Mouse (Mus musculus): Measurements from ENCODE around the gene Narf. TPM values are rescaled to one million over a fixed set of nuclear protein-coding genes. Genes with fewer than 3 reads are reported as not detected.

Narf gene
- 10 to 100 TPM; 67.6 to 80.3 TPM for total RNA-seq (2021)

DNA sequence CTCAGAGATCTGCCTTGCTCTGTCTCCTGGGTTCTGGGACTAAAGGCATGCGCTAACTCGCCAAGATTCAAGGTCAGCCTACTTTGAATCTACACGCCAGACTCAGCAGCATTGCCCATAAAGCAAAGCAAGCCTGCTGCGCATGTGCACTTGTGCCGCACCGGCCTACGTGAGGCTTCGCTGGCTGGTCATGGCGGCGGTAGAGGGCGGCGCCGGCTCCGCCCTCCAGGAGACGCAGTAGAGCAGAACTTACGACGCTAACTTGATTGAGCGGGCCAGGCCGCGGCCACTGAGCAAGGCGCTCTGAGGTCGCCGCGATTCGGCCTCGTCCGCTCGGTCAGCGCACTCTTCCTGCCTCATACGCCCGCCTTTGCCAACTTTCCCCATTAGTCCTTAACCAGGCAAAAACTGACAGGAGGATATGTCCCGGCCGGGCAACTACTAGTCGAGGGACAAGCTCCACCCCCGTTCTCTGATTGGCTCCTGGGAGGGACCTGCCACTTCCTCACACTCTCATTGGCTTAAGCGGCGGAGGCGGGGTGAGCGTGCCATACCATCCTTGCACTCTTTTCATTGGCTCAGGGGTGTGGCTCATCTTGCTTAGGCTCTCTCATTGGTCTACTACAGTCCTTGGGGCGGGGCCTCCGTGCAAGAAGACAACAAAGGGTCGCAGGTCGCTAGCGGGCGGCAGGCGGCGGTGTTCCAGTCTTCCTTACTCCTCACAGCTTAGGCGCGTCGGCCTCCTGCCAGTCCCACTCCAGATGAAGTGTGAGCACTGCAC lies at the start of gene Narf:
Narf (plus strand) TSS at position 690 of the 781 bp plus-strand sequence.
- intact Hi-C loops (cut with DNase I) = no loop called here
- DNase-seq (ENCODE audit: extremely low spot score in 1 of 2, low spot score in 2 of 2) = peak; percentile 99 to 100

DNA sequence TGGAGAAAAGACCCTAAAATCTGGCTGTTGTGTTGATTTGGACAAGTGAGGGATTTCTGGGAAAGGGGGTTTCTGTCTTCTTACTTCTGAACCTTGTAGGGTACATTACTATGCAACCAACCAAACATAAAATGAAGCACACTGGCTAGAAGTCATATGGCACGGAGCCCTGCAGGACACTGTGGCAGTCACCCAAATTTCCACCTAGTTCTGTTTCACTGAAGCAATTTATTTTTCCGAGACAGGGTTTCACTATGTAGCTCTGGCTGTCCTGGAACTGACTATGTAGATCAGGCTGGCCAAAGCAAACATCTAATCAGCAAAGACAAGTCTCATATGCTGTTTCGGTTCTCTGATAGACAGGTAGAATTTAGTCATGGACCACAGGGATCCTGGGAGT lies 47.4 kb upstream of the Narf start:
- intact Hi-C loops (cut with DNase I) = no loop called here
- DNase-seq (ENCODE audit: extremely low spot score in 1 of 2, low spot score in 2 of 2) = no peak

DNA sequence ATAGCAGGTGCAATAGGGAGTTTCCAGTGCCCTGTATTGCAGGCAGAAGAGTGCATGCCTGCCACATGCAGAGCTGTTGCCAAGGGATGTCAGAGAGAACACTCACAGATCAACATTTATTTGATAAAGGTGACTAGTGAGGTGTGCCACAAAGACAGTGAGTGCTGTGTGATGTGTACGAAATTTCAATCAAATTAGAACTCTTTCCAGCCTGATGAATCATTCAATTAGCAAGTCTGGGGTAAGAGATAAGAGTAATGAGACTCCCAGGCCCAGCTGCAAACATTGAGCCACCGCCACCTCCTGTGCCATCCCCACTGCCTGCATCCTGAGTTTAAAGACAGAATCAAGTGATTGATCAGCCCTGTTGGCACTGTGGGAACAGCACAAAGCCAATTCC lies 44.3 kb upstream of the Narf start:
- DNase-seq (ENCODE audit: extremely low spot score in 1 of 2, low spot score in 2 of 2) = no peak
- intact Hi-C loops (cut with DNase I) = no loop called here

DNA sequence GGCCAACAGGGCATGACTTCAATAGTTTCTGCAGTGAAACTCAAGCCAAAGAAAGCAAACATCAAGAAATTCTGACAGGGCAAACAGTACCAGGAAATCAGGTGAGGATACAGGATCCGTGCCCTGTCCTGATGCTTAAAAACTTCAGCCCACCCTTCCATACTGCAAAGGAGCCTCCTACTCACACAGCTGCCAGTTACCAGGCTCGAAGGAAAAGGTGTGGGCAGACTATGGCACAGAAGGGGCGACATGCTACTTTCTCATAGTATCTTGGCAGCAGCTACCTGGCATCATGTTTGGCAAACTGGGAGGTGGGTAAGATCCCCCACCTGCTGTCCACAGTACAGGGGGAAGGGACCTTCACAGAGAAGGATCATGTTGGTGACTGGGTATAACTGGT lies 43.6 kb upstream of the Narf start:
- intact Hi-C loops (cut with DNase I) = no loop called here
- no peak for DNase-seq (ENCODE audit: extremely low spot score in 1 of 2, low spot score in 2 of 2)

DNA sequence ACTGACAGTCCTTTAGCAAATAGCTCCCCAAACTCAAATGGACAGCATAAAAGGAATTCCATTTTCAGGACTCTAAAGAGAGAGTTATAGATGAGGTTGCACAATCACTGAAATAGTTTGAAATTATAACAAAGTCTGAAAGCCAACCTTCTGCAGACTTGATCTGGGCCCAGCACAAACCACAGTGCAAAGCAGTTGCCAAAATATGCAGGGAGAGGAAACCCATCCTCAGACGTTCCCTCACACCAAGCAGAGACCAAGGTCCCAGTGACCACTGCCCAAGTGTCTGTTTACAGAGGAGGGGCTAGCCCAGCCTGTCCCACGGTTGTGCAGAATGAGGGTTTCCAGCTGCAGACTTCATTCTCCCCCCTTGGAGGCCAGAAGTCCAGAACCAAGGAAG lies 38.4 kb upstream of the Narf start:
- intact Hi-C loops (cut with DNase I) = no loop called here
- no peak for DNase-seq (ENCODE audit: extremely low spot score in 1 of 2, low spot score in 2 of 2)

DNA sequence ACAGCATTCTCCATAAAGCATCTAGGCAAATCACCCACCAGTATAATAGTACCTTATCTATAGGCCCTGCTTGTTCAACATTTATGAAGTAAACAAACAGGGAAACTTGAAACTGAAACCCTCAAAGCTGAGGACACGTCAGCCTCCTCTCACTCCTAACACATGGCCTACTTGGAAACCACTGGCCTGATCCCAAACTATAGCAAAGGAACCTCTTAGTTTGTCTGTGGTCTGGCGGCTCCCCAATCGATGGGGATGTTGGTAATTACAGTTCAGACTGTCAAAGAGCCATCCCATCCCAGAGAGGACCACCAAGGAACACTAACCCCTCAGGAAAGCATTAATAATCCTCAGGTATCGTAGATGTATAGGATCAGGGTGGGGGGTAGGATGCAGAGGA lies 37.2 kb upstream of the Narf start:
- intact Hi-C loops (cut with DNase I) = no loop called here
- no peak for DNase-seq (ENCODE audit: extremely low spot score in 1 of 2, low spot score in 2 of 2)

DNA sequence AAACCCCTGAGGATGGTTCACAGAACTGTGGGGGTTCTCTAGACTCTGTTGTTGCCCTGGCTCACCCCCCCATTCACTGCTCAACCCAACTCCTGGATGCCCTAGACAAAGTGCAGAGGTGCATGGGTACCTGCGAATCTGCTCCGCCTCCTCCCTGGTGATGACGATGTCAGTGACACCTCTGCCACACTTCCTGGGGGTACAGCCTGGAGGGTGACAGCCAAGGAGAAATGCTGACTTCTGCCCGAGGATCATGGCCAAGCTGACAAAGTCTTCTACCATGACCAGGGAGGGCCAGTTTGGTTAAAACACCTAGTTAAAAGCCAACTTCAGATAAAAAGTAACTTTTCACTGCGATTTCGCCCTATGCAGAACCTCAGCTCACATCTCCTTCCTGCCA lies 36.3 kb upstream of the Narf start:
- intact Hi-C loops (cut with DNase I) = no loop called here
- no peak for DNase-seq (ENCODE audit: extremely low spot score in 1 of 2, low spot score in 2 of 2)

DNA sequence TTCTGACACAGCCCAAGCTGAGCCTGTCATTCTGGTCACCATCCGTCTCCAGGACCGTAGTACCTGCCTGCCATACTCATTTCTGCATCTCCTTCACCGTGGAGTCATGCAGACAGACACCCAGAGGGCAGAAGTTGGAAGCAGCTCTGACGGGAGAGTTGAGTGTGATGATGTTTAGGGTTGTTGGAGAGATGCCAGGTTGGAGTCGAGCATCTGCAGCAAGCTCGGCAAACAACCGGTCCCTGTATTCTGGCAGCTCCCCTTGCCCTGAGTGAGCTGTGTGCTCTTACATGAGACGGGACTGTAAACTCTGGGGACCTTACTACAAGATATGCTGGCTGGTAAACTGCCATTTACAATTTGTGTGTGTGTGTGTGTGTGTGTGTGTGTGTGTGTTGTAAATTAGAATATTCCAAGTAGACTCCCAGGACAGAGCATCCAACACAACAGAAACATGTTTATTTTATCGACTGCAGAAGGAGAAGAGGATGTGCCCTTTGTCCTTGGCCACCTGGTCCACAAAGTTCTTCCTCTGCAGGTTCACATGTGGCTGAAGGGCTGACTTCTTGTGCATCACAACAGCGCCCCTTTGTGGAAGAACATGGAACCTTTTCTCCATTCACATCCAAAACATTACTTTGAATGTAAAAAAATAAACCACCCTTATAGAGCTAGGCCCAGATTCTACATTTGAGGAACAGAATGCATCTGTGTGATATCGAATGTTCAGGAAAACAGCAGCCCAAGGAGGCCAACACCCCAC lies 35.4 kb upstream of the Narf start:
- DNase-seq (ENCODE audit: extremely low spot score in 1 of 2, low spot score in 2 of 2) = peak; percentile 35 to 54
- intact Hi-C loops (cut with DNase I) = no loop called here

DNA sequence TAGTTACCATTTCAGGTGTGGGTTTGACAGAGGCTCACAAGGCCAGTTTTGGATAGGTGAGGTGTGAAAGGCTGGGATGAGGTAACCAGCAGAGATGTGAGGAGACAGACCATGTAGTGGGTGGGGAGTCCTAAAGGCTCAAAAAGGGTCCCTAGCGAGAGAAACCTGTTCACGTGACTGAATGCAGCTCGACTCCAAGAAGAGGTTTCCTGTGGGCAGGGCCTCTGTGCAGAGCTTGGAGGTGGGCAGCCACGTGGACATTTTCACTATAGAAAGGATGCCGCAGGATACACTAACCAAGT lies 33.2 kb upstream of the Narf start:
- intact Hi-C loops (cut with DNase I) = no loop called here
- no peak for DNase-seq (ENCODE audit: extremely low spot score in 1 of 2, low spot score in 2 of 2)

DNA sequence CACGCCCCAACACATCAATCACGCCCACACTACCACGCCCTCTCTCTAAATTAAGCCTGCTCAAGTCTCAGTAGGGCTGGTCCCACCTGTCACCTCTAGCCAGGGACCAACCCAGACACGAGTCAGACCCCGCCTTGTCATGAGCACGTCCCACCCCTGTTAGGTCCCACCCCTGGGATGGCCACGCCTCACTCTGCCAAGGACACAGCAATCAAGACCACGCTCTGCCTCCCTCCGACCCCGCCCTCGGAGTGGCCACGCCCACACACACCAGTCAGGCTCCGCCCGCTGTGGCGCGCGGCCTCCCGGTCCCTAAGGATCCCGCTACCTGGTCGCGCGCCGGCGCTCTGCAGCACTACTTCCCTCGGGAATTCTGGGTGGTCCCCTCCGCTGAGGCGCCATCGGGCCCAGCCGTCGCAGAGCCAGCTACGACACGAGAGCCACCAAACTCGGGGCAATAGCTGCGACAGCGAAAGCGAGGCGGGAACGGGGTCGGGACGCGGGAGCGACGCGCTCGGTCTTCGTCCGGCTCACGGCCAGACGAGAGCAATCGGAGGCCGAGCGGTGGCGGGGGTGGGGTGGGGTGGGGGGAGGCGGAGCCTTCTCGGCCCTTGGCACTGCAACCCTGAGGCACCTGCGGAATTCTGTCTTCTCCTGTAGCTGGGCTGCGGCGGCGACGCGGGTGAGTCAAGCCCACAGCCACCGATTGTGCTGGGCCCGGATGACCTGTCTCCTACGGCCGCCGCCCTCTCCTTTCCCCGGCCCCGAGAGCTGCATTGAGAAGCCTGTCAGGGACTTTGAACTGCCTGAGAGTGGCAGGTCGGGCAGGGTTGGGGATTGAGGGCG lies 32.7 kb upstream of the Narf start, which contains the start of the genes Hexdc and Ogfod3:
Hexdc (plus strand) TSS at position 273 of the 846 bp plus-strand sequence.
Ogfod3 (minus strand) TSS at position 551 of the 846 bp plus-strand sequence.
- peak; percentile 89 to 97 for DNase-seq (ENCODE audit: extremely low spot score in 1 of 2, low spot score in 2 of 2)
- intact Hi-C loops (cut with DNase I) = no loop called here

DNA sequence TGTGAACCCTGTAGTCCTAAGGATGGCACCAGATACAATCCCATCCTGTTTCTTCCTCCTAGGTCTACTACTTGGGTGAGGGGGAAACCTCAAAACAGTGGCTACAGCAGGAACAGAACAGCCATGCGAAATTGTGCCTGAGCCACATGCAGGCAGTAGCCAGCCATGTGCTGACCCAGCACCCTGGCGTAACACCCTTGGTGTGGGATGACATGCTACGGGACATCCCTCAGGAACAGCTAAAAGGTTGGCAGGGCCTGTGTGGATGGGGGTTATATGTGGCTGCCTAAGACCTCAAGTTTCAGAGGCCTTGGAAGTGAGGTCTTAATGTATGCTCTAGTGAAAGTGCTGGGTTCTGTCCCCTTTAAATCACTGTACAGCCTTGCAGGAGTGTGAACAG lies 20.2 kb upstream of the Narf start:
- no peak for DNase-seq (ENCODE audit: extremely low spot score in 1 of 2, low spot score in 2 of 2)

DNA sequence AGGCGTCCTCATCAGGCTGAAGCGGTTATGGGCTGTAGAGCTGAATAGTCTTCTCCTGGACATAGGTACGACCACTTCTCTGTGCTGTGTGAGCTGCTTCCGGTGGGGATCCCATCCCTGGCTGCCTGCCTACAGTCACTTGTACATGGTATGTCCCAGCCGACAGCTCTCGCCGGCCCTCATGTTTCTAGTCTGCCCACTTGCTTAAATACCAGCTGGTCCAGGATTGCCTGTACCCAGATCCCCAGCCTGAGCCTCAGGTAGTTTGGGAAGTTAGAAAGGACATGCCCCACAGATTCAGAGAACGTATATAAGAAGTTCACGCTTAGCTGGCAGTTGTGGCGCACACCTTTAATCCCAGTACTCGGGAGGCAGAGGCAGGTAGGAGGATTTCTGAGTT lies 17.3 kb upstream of the Narf start:
- intact Hi-C loops (cut with DNase I) = no loop called here

More for the DNA sequence above, 20.2 kb upstream of the Narf start:
- intact Hi-C loops (cut with DNase I) = no loop called here

DNA sequence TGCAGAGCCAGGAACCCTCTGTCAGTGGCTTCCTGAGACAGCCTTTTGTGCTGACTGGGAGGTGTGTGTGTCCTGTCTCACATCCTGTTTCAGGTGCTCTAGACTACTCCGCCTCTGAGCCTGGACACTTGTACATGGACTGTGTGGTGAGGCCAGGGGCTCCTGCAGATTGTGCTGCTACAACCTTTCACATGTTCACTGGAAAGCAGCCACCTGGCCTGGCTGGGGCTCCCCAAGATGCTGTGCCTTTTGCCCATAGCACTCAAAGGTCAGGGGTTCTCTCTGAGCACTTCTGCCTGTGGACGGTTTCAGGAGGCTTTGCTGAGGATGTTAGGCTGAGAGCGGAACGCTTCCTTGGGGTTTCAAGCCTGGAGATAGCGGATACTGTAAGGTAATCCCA lies 16.3 kb upstream of the Narf start:
- intact Hi-C loops (cut with DNase I) = no loop called here

More for the DNA sequence above, 17.3 kb upstream of the Narf start:
- no peak for DNase-seq (ENCODE audit: extremely low spot score in 1 of 2, low spot score in 2 of 2)

DNA sequence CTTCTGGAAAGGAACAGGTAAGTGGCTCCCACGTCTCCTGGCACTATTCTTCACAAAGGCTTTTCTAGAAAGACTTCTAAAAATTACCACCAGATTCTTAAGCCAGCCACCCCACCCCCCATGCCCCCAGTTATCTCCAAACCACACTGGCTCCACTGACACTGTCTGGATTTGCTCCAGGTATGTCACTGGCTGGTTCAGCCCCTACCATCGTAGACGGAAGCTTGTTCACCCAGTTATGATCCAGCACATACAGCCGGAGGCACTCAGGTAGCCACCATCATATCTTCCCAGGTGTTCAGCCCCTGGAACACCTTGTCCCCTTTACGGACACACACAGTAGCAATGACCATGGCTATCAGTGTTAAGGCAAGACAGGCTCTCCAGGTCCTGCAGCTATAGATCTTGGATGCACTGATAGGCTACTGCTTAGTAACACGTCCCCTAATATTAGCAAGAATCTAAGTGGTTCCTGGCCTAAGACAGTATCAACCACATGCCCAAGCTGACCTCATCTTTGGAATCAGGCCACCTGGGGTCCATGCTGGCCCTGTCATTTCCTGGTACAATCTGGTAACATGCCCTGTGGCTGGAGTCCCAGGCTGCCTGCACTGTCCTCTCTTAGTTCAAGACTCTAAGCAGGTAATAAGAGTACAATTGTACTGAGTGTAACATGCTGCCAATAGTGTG lies 15.6 kb upstream of the Narf start:
- no peak for DNase-seq (ENCODE audit: extremely low spot score in 1 of 2, low spot score in 2 of 2)
- intact Hi-C loops (cut with DNase I) = no loop called here

More for the DNA sequence above, 16.3 kb upstream of the Narf start:
- no peak for DNase-seq (ENCODE audit: extremely low spot score in 1 of 2, low spot score in 2 of 2)

DNA sequence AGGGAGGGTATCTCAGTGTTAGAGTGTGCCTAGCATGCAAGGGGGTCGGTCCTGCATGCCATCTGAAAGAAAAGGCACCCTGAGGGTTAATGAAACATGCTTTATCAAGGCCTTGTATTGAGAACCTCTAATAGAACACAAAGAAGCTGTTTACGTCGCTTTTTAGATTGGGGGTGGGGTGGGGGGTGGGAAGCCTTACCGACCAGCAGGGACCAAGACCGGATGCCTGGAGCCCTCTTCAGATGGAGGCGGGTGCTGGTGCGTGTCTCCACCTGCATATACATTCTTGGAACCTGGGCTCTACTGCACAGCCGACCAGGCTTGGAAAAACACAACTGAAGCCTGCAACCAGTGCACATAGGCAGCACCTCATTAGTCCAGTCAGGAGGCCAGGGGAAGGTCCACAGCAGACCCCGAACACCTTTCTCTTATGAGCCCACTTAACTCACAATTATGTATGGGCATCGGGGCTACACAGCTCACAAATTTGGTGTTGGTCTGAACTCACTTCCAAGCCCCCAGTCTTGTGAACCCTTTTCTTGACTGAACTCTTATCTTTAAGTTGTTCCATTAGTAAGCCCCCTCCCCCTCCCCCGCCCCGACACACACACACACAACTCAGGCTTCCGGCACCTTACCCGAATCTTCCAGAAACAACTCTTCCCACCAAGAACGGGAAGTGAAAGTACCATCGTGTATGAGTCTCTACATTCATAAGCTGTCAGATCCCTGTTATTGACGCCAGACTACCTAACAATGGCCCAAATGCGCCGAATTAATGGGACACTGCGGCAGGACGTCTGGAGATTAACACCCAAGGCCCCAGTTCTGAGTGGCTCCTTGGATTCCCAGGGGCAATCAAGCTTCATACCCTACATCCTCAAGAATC lies 8.7 kb upstream of the Narf start:
- DNase-seq (ENCODE audit: extremely low spot score in 1 of 2, low spot score in 2 of 2) = no peak
- intact Hi-C loops (cut with DNase I) = no loop called here

DNA sequence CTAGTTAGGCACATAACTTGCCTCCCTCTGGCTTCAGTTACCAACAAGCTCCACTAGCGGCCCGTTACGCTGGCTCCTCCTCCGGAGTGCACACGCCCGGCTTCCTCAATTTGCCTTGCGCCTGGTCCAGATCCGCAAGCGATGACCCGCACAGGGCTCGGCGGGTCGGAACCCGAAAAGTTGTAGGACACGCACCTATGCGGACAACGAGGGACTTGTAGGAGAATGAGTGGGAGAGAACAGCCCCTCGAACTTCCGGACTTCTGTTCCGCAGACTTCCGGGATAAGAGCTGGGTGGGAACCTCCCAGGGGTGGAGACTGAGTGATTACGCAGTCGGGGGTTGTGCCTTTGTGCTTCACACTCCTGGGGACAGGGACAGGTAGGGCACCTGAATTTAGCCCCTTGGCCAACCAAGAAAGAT lies 8.0 kb upstream of the Narf start, which contains the start of gene Cybc1:
Cybc1 (minus strand) TSS at position 305 of the 422 bp plus-strand sequence.
- DNase-seq (ENCODE audit: extremely low spot score in 1 of 2, low spot score in 2 of 2) = peak; percentile 57 to 80
- intact Hi-C loops (cut with DNase I) = no loop called here

DNA sequence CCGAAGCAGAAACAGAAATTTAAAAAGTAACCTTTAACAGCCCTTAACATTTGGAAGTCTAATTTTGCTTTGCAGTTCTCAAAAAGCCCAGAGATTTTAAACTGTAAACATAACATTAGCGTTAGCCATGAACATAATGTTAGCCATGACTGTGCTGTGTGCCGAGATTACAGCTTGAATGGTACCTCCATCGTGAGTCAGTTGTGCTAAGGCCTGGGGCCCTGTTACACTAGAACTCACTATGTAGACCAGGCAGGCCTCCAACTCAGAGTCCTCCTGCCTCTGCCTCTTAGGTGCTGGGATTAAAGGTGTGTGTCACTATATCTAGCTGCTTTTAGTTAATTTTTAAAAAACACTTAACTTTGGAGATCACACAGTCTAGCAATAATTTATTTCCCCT lies 5.9 kb upstream of the Narf start:
- no peak for DNase-seq (ENCODE audit: extremely low spot score in 1 of 2, low spot score in 2 of 2)
- intact Hi-C loops (cut with DNase I) = no loop called here
